Mouse (Mus musculus): ENCODE results near the gene Kctd18. TPM values are rescaled to one million over a fixed set of nuclear protein-coding genes. Genes with fewer than 3 reads are reported as not detected.

Kctd18 gene
- polyA plus RNA-seq, 1 experiment = 3.9 TPM

GRCm38 (mm10) chr1:57911561-57911960 lies 107.2 kb downstream of the Kctd18 start:
- Histone ChIP-seq H3K79me2 (ENCODE audit: control insufficient read depth, insufficient read depth) (no peaks in the 10 kb centered on the region), H3K79me3 (ENCODE audit: low read depth) (no peaks in the 10 kb centered on the region), H3K4me3 (ENCODE audit: insufficient read depth, poor library complexity, severe bottlenecking) (no peak overlapping the region), H3K36me3 (ENCODE audit: control insufficient read depth, insufficient read depth) (no peaks in the 10 kb centered on the region), H3K27me3 (ENCODE audit: control insufficient read depth, insufficient read depth, insufficient read length) (no peaks in the 10 kb centered on the region), H3ac (ENCODE audit: control insufficient read depth, insufficient read length, low read depth) (no peak overlapping the region)
- TF ChIP-seq USF1 (IDR thresholded peaks at IDR 0.05; ENCODE audit: low read depth) (no peak), CTCF (IDR thresholded peaks at IDR 0.05; ENCODE audit: control insufficient read depth, insufficient read depth, insufficient read length) (no peak), MYOG (IDR thresholded peaks at IDR 0.05; ENCODE audit: control insufficient read depth, extremely low read depth, insufficient read length) (no peak), MYOD1 (IDR thresholded peaks at IDR 0.05; ENCODE audit: control insufficient read depth, insufficient read length, low read depth) (no peak), CEBPB (IDR thresholded peaks at IDR 0.05; ENCODE audit: low read depth) (no peak), MAX (IDR thresholded peaks at IDR 0.05) (no peak), FOSL1 (IDR thresholded peaks at IDR 0.05; ENCODE audit: insufficient read depth, low read length, poor library complexity, severe bottlenecking) (no peak)

GRCm38 (mm10) chr1:57906312-57906711 lies 112.4 kb downstream of the Kctd18 start:
- Histone ChIP-seq H3K79me2 (ENCODE audit: control insufficient read depth, insufficient read depth) (no peaks in the 10 kb centered on the region), H3K79me3 (ENCODE audit: low read depth) (no peaks in the 10 kb centered on the region), H3K4me3 (ENCODE audit: insufficient read depth, poor library complexity, severe bottlenecking) (no peak overlapping the region), H3K27me3 (ENCODE audit: control insufficient read depth, insufficient read depth, insufficient read length) (no peaks in the 10 kb centered on the region), H3ac (ENCODE audit: control insufficient read depth, insufficient read length, low read depth) (no peak overlapping the region), H3K36me3 (ENCODE audit: control insufficient read depth, insufficient read depth) (no peaks in the 10 kb centered on the region)
- no peak for TF ChIP-seq MYOD1 (IDR thresholded peaks at IDR 0.05; ENCODE audit: control insufficient read depth, insufficient read length, low read depth)
- TF ChIP-seq USF1 (IDR thresholded peaks at IDR 0.05; ENCODE audit: low read depth) = no peak
- TF ChIP-seq MYOG (IDR thresholded peaks at IDR 0.05; ENCODE audit: control insufficient read depth, extremely low read depth, insufficient read length) = no peak
- no peak for TF ChIP-seq CEBPB (IDR thresholded peaks at IDR 0.05; ENCODE audit: low read depth)
- TF ChIP-seq MAX (IDR thresholded peaks at IDR 0.05) = no peak
- no peak for TF ChIP-seq FOSL1 (IDR thresholded peaks at IDR 0.05; ENCODE audit: insufficient read depth, low read length, poor library complexity, severe bottlenecking)
- TF ChIP-seq CTCF (IDR thresholded peaks at IDR 0.05; ENCODE audit: control insufficient read depth, insufficient read depth, insufficient read length) = no peak

- no peak for TF ChIP-seq FOSL1 (IDR thresholded peaks at IDR 0.05; ENCODE audit: insufficient read depth, low read length, poor library complexity, severe bottlenecking)
- no peak for TF ChIP-seq MYOD1 (IDR thresholded peaks at IDR 0.05; ENCODE audit: control insufficient read depth, insufficient read length, low read depth)
- no peak for TF ChIP-seq USF1 (IDR thresholded peaks at IDR 0.05; ENCODE audit: low read depth)
- TF ChIP-seq MYOG (IDR thresholded peaks at IDR 0.05; ENCODE audit: control insufficient read depth, extremely low read depth, insufficient read length) = no peak
- no peak for TF ChIP-seq CTCF (IDR thresholded peaks at IDR 0.05; ENCODE audit: control insufficient read depth, insufficient read depth, insufficient read length)
- TF ChIP-seq MAX (IDR thresholded peaks at IDR 0.05) = no peak
- TF ChIP-seq CEBPB (IDR thresholded peaks at IDR 0.05; ENCODE audit: low read depth) = no peak
- H3K36me3 ChIP-seq (ENCODE audit: control insufficient read depth, insufficient read depth) = no peaks in the 10 kb centered on the region
- H3K79me3 ChIP-seq (ENCODE audit: low read depth) = no peaks in the 10 kb centered on the region
- H3K4me3 ChIP-seq (ENCODE audit: insufficient read depth, poor library complexity, severe bottlenecking) = no peak overlapping the region
- H3ac ChIP-seq (ENCODE audit: control insufficient read depth, insufficient read length, low read depth) = no peak overlapping the region
- H3K27me3 ChIP-seq (ENCODE audit: control insufficient read depth, insufficient read depth, insufficient read length) = no peaks in the 10 kb centered on the region
- H3K79me2 ChIP-seq (ENCODE audit: control insufficient read depth, insufficient read depth) = no peaks in the 10 kb centered on the region
Observed at GRCm38 (mm10) chr1:57905912-57906311, 112.8 kb downstream of the Kctd18 start.

Other genes starting within 250 kb of the Kctd18 start
- 0.57 TPM for gene Spats2l, start 244.8 kb downstream of the Kctd18 start, polyA plus RNA-seq (2012; fragmentation: generic; extraction: Trizol)
- gene Sgo2a, start 23.0 kb downstream of the Kctd18 start, polyA plus RNA-seq (2012; fragmentation: generic; extraction: Trizol) = 4.3 TPM
- gene Aox1, start 11.0 kb upstream of the Kctd18 start, polyA plus RNA-seq (2012; fragmentation: generic; extraction: Trizol) = 2.2 TPM
- 0.01 TPM for gene Aox3, start 94.2 kb upstream of the Kctd18 start, polyA plus RNA-seq (2012; fragmentation: generic; extraction: Trizol)
- not detected for gene Aox4, start 191.4 kb upstream of the Kctd18 start, polyA plus RNA-seq (2012; fragmentation: generic; extraction: Trizol)